Mouse (Mus musculus): ENCODE measurements around the gene Trdmt1. TPM values are rescaled to one million over a fixed set of nuclear protein-coding genes. Genes with fewer than 3 reads are reported as not detected.

Trdmt1 gene
- polyA plus RNA-seq, 1 experiment from 2014 or later: 10.0 TPM

GRCm38 (mm10) chr2:13490480-13490879 lies 54.0 kb downstream of the Trdmt1 start:
- peak overlapping the region; percentile 38 for H3K4me2 ChIP-seq (replicated peaks)
- 0 out of 2 replicates have a peak, but pooled peaks cover 3% of the 10 kb centered on the region for H3K4me1 ChIP-seq (replicated peaks)
- H3K4me3 ChIP-seq (replicated peaks): peak overlapping the region; percentile 7
- no peaks in the 10 kb centered on the region for H3K27me3 ChIP-seq (replicated peaks)
- no peak overlapping the region for H3K9ac ChIP-seq
- 86% methylated on average over 2 of the region's 2 CpGs for WGBS
- no peak for ATAC-seq
- H3K27ac ChIP-seq: no peak overlapping the region
- no peaks in the 10 kb centered on the region for H3K36me3 ChIP-seq
- H3K9me3 ChIP-seq: no peaks in the 10 kb centered on the region

DNA sequence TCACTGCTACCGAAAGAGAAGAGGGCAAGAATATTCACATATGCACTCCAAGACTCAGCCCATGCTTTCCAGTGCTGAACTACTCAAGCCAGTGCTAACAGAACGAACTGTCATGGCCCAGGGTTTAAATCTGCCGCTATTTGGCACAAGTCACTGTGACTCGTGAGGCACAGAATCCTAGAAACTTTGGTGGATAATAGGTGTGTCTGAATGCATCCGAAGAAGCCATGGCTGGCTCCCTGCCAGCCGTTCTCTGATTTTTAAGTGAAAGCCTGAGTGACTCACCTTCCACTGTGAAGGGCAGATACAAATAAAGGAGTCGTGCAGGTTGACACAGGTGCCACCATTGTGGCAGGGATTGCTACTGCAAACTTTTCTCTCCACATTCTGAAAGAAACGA lies 58.0 kb downstream of the Trdmt1 start:
- no peak overlapping the region for H3K27ac ChIP-seq
- no peaks in the 10 kb centered on the region for H3K27me3 ChIP-seq (replicated peaks)
- no peak overlapping the region for H3K4me3 ChIP-seq (replicated peaks)
- H3K36me3 ChIP-seq: no peaks in the 10 kb centered on the region
- H3K4me2 ChIP-seq (replicated peaks): no peak overlapping the region
- ATAC-seq: no peak
- WGBS: 71% methylated on average over 8 of the region's 8 CpGs
- no peak overlapping the region for H3K9ac ChIP-seq
- 0 out of 2 replicates have a peak, but pooled peaks cover 3% of the 10 kb centered on the region for H3K4me1 ChIP-seq (replicated peaks)
- no peaks in the 10 kb centered on the region for H3K9me3 ChIP-seq

GRCm38 (mm10) chr2:13484566-13484965 lies 59.9 kb downstream of the Trdmt1 start:
- WGBS: 62% methylated on average over 3 of the region's 3 CpGs
- Histone ChIP-seq H3K4me3 (replicated peaks) (no peak overlapping the region), H3K4me1 (replicated peaks) (0 out of 2 replicates have a peak, but pooled peaks cover 6% of the 10 kb centered on the region), H3K36me3 (no peaks in the 10 kb centered on the region), H3K4me2 (replicated peaks) (no peak overlapping the region), H3K27ac (no peak overlapping the region), H3K9me3 (no peaks in the 10 kb centered on the region), H3K27me3 (replicated peaks) (no peaks in the 10 kb centered on the region), H3K9ac (no peak overlapping the region)
- ATAC-seq: peak; percentile 73

GRCm38 (mm10) chr2:13480744-13481143 lies 63.7 kb downstream of the Trdmt1 start:
- Histone ChIP-seq H3K4me3 (replicated peaks) (no peak overlapping the region), H3K4me2 (replicated peaks) (no peak overlapping the region), H3K27me3 (replicated peaks) (no peaks in the 10 kb centered on the region), H3K4me1 (replicated peaks) (0 out of 2 replicates have a peak, but pooled peaks cover 7% of the 10 kb centered on the region), H3K9ac (no peak overlapping the region), H3K27ac (no peak overlapping the region), H3K9me3 (no peaks in the 10 kb centered on the region), H3K36me3 (no peaks in the 10 kb centered on the region)
- no peak for ATAC-seq
- 82% methylated on average over 2 of the region's 2 CpGs for WGBS

DNA sequence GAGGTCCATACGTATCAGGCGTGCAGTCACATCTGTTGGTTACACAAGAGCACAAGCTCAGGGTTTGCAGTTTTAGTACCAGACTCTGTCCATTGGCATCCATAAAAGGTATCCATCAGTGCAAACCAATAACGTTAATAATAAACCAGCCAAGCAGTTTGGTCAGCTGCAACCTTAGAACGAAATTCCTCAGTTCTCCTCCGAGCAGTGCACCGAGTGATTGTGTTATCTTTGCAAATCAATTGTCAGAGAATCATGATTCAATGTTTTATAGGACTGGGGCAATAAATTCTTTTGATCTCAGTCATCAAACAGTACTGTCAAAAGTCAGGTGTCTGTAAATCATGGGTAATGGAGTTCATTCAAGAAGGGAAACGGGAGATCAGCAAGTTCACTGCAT lies 65.3 kb downstream of the Trdmt1 start:
- no peaks in the 10 kb centered on the region for H3K27me3 ChIP-seq (replicated peaks)
- no peaks in the 10 kb centered on the region for H3K36me3 ChIP-seq
- no peak overlapping the region for H3K9ac ChIP-seq
- H3K27ac ChIP-seq: no peak overlapping the region
- 52% methylated on average over 7 of the region's 7 CpGs for WGBS
- ATAC-seq: peak; percentile 92
- H3K4me3 ChIP-seq (replicated peaks): no peak overlapping the region
- H3K9me3 ChIP-seq: no peaks in the 10 kb centered on the region
- H3K4me1 ChIP-seq (replicated peaks): 0 out of 2 replicates have a peak, but pooled peaks cover 7% of the 10 kb centered on the region
- H3K4me2 ChIP-seq (replicated peaks): no peak overlapping the region

- Histone ChIP-seq H3K9me3 (no peaks in the 10 kb centered on the region), H3K4me2 (replicated peaks) (no peak overlapping the region), H3K4me3 (replicated peaks) (no peak overlapping the region), H3K27ac (no peak overlapping the region), H3K4me1 (replicated peaks) (no peaks in the 10 kb centered on the region), H3K36me3 (no peaks in the 10 kb centered on the region), H3K27me3 (replicated peaks) (no peaks in the 10 kb centered on the region), H3K9ac (no peak overlapping the region)
- whole genome bisulfite sequencing: 70% methylated on average over 3 of the region's 3 CpGs
- peak; percentile 98 for ATAC-seq
These were observed 74.4 kb downstream of the Trdmt1 start for GRCm38 (mm10) chr2:13470108-13470507.

DNA sequence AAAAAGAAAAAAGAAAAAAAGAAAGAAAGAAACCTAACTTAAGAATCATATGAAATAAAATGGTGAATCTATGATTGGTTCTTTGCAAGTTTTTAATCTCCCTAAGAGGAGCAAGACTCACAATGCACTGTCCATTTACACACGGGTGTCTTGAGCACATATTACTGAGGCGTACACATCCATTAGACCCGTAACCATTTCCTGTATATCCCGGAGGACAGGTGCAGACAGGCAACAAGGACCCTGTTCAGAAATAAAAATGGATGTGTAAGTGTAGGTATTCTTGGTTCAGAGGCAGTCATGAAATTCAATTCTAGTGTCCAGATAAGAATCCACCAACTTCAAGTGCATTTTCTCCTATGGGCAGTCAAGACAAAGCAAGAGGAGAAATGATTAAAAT lies 74.8 kb downstream of the Trdmt1 start:
- Histone ChIP-seq H3K9ac (no peak overlapping the region), H3K27me3 (replicated peaks) (no peaks in the 10 kb centered on the region), H3K27ac (no peak overlapping the region), H3K4me3 (replicated peaks) (no peak overlapping the region), H3K36me3 (no peaks in the 10 kb centered on the region), H3K4me1 (replicated peaks) (no peaks in the 10 kb centered on the region), H3K4me2 (replicated peaks) (no peak overlapping the region), H3K9me3 (no peaks in the 10 kb centered on the region)
- peak; percentile 61 for ATAC-seq
- WGBS: 78% methylated on average over 4 of the region's 4 CpGs

DNA sequence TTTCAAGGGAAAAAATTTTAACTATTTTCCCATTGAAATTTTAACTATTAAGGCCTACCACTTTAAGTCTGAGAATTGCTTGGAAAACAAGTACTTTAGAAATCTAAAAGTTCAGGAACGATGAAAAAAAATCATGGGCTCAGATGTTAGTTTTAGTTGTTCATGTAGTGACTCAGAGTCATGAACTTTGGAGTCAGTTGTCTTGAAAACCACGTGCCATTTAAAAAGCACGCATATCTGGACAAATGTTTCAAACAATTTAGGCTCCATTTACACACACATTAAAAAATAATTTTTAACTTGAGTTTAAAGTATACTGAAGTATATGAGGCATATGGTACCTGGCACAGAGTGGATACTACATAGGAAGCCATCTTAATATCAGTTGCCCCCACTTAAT lies 77.8 kb downstream of the Trdmt1 start:
- Histone ChIP-seq H3K4me2 (replicated peaks) (no peak overlapping the region), H3K27ac (no peak overlapping the region), H3K36me3 (no peaks in the 10 kb centered on the region), H3K27me3 (replicated peaks) (no peaks in the 10 kb centered on the region), H3K9me3 (no peaks in the 10 kb centered on the region), H3K4me3 (replicated peaks) (no peak overlapping the region), H3K4me1 (replicated peaks) (no peaks in the 10 kb centered on the region), H3K9ac (no peak overlapping the region)
- WGBS: 89% methylated on average over 3 of the region's 3 CpGs
- ATAC-seq: no peak

Other genes starting within 250 kb of the Trdmt1 start
- 7.3 and 8.9 TPM in 2 replicates for gene Cubn, start 52.9 kb downstream of the Trdmt1 start, polyA plus RNA-seq (2015; fragmentation: Nextera tagmentation; extraction: Ambion mirVana)
- 442 and 454 TPM in 2 replicates for gene Vim, start 29.3 kb upstream of the Trdmt1 start, polyA plus RNA-seq (2015; fragmentation: Nextera tagmentation; extraction: Ambion mirVana)
- 0.34 and 0.38 TPM in 2 replicates for gene St8sia6, start 249.4 kb upstream of the Trdmt1 start, polyA plus RNA-seq (2015; fragmentation: Nextera tagmentation; extraction: Ambion mirVana)